Mouse (Mus musculus) forebrain, embryonic 10.5 days (tissue): ENCODE measurements around the gene Hemk1. TPM values are rescaled to one million over a fixed set of nuclear protein-coding genes. Genes with fewer than 3 reads are reported as not detected.
"Not testable (repeated sequence)": the region's sequence is repeated elsewhere in the genome, so short reads cannot be mapped to it uniquely, and the experiment has no call there.

Experiments used
- DNase-seq: peaks from one replicate; pipeline ENCODE4 v3.0.0-alpha.2; 2017; ENCODE audit warnings: low spot score; ENCODE audit errors: extremely low spot score
- H3K27ac ChIP-seq: fragments of 300-500 bp; sonication (generic); 2 replicates; pipeline ENCODE4 v1.5.1; 2016; ENCODE audit warnings: mild to moderate bottlenecking
- H3K27me3 ChIP-seq: fragments of 300-500 bp; sonication (generic); 2 replicates; pipeline ENCODE4 v1.6.1; 2016; ENCODE audit warnings: mild to moderate bottlenecking; ENCODE audit not compliant: poor library complexity, severe bottlenecking
- H3K36me3 ChIP-seq: fragments of 300-500 bp; sonication (generic); replicated peaks from 2 replicates; pipeline ENCODE4 v1.6.1; 2016; ENCODE audit warnings: mild to moderate bottlenecking, moderate library complexity
- H3K4me1 ChIP-seq: fragments of 300-500 bp; sonication (generic); 2 replicates; pipeline ENCODE4 v1.6.1; 2016
- H3K4me3 ChIP-seq: fragments of 300-500 bp; sonication (generic); 2 replicates; pipeline ENCODE4 v1.5.1; 2016; ENCODE audit warnings: mild to moderate bottlenecking, moderate library complexity
- H3K9me3 ChIP-seq: fragments of 300-500 bp; sonication (generic); 2 replicates; pipeline ENCODE4 v1.6.1; 2016; ENCODE audit warnings: mild to moderate bottlenecking, moderate library complexity
- WGBS: fragments of 180-500 bp; shearing (Covaris S2); methylation state at CpG from one replicate; pipeline ENCODE4 v1.1.7; 2016; 5-methylcytosine and 5-hydroxymethylcytosine counted together
- polyA plus RNA-seq: library from polyadenylated mRNA; unstranded; fragments of >200 nt; fragmentation: Nextera tagmentation; extraction: Ambion mirVana; gene quantifications from 2 replicates; pipeline ENCODE4 v1.2.1, GENCODE M21; 2016

The Hemk1 gene
- polyA plus RNA-seq, 1 experiment from 2014 or later, result 13.5 TPM

DNA sequence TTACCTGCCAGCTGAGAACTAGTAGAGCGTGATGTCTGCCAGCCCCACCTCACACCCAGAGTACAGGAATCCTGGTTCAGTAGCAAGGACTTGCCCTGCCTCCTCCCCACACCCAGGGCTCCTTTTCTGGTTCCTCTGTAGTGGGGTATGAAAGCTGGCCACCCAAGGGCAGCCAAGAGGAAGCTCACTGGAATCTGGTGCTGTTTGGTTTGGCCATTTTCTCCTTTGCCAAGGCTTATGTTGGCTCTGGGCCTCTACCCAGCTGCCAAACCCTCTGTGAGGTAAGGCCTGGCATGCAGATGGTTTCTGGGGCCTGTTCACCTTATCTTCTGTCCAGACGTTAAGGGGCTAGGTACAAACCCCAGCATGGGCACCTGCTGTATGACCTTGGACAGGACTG is 22.4 kb downstream of the Hemk1 start:
- Histone ChIP-seq H3K36me3 (no peaks in the 10 kb centered on the region), H3K9me3 (no peaks in the 10 kb centered on the region), H3K4me3 (no peak overlapping the region), H3K27me3 (no peaks in the 10 kb centered on the region), H3K27ac (no peak overlapping the region), H3K4me1 (peaks cover 8% of the 10 kb centered on the region)
- DNase-seq, result no peak
- WGBS, result 83% methylated on average over 2 of the region's 2 CpGs

DNA sequence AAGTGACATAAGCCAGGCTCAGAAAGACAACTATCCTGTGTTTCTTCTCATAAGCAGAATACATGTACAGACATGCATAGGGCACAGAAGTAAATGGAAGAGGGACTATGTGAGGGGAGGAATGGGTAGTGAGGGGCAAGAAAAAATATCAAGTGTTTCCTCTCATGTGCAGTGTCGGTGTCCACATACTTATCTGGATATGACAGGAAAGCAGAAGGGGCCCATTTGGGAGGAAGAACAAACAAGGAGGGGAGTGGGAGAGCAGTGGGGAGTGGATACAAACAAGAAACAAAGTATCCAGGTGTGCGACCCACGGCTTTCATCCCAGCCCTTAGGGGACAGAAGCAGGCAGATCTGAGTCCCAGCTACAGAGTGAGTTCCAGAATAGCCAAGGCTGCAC is 24.2 kb downstream of the Hemk1 start:
- 86% methylated on average over 3 of the region's 3 CpGs for WGBS
- Histone ChIP-seq H3K27ac (no peak overlapping the region), H3K36me3 (no peaks in the 10 kb centered on the region), H3K27me3 (no peaks in the 10 kb centered on the region), H3K4me1 (peaks cover 8% of the 10 kb centered on the region), H3K4me3 (no peak overlapping the region), H3K9me3 (no peaks in the 10 kb centered on the region)
- no peak for DNase-seq

DNA sequence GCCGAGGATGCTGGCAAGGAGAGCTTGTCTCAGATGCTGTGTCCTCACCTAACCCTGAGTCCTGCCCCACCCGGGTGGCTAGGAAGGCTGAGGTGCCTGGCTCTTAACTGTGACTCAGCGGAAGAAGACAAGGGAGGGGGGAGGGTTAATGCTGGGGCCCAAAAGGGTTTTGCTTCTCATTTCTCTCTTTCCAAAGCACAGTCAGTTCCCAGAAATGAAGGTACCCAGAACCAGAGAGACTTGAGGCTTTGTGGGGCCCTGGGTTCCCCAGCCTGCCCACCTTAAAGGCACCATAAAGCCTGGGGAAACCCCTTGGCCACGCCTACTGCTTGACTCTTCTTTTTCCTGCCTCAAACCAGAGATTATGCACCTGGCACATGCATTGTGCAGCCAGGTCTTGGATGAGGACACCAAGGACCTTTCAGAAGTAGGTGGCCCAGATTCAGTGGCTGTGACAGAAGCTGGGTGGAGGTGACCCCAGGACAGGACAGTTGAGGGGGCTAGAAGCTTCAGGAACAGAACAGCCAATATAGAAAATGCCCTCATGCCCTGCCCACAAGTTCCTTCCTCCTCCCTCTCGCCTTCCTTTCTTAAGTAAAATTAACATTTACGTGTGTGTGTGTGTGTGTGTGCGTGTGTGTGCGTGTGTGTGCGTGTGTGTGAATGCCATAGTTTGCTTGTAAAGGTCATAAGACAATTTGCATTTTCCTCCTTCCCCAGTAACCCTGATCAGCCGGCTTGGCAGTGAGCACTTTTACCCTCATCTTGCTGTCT is 25.2 kb downstream of the Hemk1 start:
- 75% methylated on average over 10 of the region's 10 CpGs for WGBS
- H3K27me3 ChIP-seq, result no peaks in the 10 kb centered on the region
- no peak for DNase-seq
- H3K27ac ChIP-seq, result no peak overlapping the region
- H3K9me3 ChIP-seq, result no peaks in the 10 kb centered on the region
- peaks cover 8% of the 10 kb centered on the region for H3K4me1 ChIP-seq
- H3K4me3 ChIP-seq, result no peak overlapping the region
- no peaks in the 10 kb centered on the region for H3K36me3 ChIP-seq

DNA sequence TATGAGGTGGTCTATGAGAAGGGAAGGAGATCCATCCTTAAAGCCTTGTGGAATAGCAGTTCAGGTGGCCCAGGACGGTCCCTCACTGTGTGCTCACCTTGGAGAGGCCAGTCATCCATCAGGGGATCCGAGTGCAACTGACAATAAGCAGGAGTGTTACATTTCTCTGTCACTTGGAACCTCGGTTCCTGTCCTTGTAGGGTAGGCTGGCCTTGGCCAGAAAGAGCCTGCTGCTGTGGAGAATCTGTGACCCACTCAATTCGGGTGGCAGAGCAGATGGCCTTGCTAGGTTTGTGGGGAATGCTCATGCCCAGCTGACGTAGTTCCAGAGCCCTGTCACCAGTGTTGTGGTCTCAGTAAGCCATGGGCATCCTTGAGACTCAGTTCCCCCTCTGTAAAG is 28.6 kb downstream of the Hemk1 start:
- no peaks in the 10 kb centered on the region for H3K36me3 ChIP-seq
- no peak overlapping the region for H3K4me3 ChIP-seq
- 83% methylated on average over 5 of the region's 5 CpGs for WGBS

DNA sequence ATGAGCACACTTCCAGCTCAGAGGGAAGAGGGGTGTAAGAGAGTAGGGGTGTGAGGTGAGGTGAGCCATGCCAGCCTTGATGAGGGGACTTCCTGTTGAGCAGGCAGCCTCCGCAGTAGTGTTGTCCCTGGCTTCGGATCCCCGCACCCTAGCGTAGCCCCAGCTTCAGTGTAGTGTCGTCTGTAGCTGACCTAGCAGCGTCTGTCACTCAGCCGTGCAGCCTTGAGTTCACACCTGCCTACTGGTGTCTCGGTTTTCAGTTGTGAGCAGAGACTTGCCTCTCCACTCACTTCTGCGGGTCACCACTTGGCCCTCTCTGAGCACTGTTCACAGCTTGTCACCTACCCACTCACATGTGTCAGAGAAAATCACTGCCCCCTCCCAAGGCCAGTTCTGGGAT is 29.0 kb downstream of the Hemk1 start:
- no peaks in the 10 kb centered on the region for H3K36me3 ChIP-seq
- peaks cover 19% of the 10 kb centered on the region for H3K4me1 ChIP-seq
- no peak for DNase-seq
- H3K27ac ChIP-seq, result no peak overlapping the region
- WGBS, result 86% methylated on average over 9 of the region's 9 CpGs
- H3K27me3 ChIP-seq, result no peaks in the 10 kb centered on the region
- no peaks in the 10 kb centered on the region for H3K9me3 ChIP-seq
- H3K4me3 ChIP-seq, result no peak overlapping the region

More for the DNA sequence above, 28.6 kb downstream of the Hemk1 start:
- Histone ChIP-seq H3K4me1 (peaks cover 19% of the 10 kb centered on the region), H3K9me3 (no peaks in the 10 kb centered on the region), H3K27me3 (no peaks in the 10 kb centered on the region), H3K27ac (no peak overlapping the region)
- DNase-seq, result no peak

DNA sequence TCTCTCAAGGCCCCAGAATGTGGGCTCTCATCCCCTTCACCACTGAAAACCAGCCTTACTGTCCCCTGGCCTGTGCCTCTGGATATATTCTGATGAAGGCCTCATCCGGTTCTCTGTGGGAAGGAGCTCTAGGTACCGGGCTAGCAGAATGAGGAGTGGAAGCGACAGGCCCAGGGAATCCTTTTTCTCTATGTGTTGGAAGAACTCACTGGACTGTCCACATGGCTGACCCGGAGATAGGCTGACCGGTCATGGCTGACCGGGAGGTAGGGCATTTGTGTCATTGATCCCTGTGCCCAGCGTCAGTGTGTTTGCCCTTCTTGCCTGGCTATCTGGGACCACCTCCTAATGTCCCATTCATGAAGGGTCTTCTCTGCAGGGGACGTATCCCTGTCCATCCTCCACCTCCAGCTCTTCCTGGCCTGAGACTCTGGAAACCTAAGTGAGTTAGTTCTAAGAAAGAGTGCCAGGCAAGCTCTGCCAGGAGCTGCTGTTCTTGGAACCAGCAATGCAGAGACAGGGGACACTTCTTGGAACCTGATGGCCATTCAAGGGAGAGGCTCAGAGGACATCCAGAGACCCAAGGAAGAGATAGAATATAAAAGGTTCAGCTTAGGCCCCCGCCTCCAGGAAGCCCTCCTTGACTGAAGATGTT is 29.7 kb downstream of the Hemk1 start:
- Histone ChIP-seq H3K27me3 (no peaks in the 10 kb centered on the region), H3K4me1 (peaks cover 19% of the 10 kb centered on the region), H3K36me3 (no peaks in the 10 kb centered on the region), H3K27ac (no peak overlapping the region), H3K4me3 (no peak overlapping the region), H3K9me3 (no peaks in the 10 kb centered on the region)
- 89% methylated on average over 9 of the region's 9 CpGs for WGBS
- DNase-seq, result no peak

DNA sequence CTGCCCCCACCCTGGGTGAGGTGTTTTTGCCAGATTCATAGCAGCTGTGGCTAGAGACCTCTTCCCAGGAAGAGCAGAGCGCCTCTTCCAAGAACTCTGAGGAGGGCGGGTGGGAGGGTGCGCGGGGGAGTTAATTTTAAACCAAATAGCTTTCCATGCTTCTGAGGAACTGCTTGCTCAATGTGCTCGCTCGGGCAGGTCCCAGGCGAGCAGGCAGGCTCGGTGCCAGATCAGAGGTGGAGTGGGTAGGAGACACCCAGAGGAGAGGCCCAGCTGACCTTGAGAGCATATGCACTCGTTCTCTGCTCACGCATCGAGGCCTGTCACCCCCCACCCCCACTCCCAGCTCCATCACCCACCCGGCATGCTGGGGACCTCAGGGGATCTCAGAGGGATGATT is 30.3 kb downstream of the Hemk1 start:
- WGBS, result 86% methylated on average over 12 of the region's 12 CpGs
- H3K9me3 ChIP-seq, result no peaks in the 10 kb centered on the region

DNA sequence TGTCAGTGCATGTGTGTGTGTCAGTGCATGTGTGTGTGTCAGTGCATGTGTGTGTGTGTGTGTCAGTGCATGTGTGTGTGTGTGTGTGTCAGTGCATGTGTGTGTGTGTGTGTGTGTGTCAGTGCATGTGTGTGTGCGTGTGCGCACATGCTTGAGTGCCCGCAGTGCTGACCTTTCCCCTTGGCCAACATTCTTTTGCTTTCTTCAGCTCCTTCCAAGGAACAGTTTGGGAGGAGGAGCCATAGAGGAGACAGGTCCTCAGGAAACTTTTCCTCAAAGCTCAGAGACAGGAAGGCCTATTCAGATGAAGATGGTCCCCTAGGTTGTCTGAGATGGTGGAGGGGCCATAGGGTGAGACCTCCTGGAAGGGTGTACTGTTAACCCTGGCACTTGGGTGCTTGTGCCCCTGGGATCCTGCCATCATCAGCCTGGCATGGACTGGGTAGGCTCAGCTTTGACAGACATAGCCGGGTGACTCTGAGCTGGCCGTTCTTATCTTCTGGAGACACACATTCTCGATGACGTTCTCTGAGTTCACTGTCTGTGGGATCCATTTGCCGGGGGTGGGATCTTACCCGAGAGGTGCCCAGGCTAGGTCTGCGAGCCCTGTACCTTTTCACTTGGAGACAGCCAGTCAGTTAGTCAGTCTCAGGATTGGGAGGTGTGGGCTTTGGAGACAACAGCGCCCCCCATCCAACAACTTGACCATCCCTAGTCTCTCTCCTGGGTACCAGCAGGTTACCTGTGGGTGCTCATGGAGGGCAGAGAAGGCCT is 30.9 kb downstream of the Hemk1 start:
- Histone ChIP-seq H3K27me3 (no peaks in the 10 kb centered on the region), H3K9me3 (no peaks in the 10 kb centered on the region), H3K27ac (no peak overlapping the region), H3K4me1 (peaks cover 11% of the 10 kb centered on the region; the same call in 1 of the 2 replicates), H3K4me3 (no peak overlapping the region), H3K36me3 (no peaks in the 10 kb centered on the region)
- WGBS, result 89% methylated on average over 11 of the region's 11 CpGs
- DNase-seq, result no peak

More for the DNA sequence above, 30.3 kb downstream of the Hemk1 start:
- H3K36me3 ChIP-seq, result no peaks in the 10 kb centered on the region
- H3K4me3 ChIP-seq, result no peak overlapping the region
- no peak for DNase-seq
- H3K4me1 ChIP-seq, result peaks cover 16% of the 10 kb centered on the region
- H3K27me3 ChIP-seq, result no peaks in the 10 kb centered on the region
- H3K27ac ChIP-seq, result no peak overlapping the region

DNA sequence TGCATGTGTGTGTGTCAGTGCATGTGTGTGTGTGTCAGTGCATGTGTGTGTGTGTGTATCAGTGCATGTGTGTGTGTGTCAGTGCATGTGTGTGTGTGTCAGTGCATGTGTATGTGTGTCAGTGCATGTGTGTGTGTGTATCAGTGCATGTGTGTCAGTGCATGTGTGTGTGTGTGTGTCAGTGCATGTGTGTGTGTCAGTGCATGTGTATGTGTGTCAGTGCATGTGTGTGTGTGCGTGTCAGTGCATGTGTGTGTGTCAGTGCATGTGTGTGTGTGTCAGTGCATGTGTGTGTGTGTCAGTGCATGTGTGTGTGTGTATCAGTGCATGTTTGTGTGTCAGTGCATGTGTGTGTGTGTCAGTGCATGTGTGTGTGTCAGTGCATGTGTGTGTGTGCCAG is 31.5 kb downstream of the Hemk1 start:
- H3K27ac ChIP-seq, H3K4me3 ChIP-seq, DNase-seq, H3K36me3 ChIP-seq, H3K27me3 ChIP-seq, H3K9me3 ChIP-seq: not testable (repeated sequence)
- WGBS, result 81% methylated on average over 1 of the region's 1 CpGs
- peaks cover 11% of the 10 kb centered on the region; the same call in 1 of the 2 replicates for H3K4me1 ChIP-seq

DNA sequence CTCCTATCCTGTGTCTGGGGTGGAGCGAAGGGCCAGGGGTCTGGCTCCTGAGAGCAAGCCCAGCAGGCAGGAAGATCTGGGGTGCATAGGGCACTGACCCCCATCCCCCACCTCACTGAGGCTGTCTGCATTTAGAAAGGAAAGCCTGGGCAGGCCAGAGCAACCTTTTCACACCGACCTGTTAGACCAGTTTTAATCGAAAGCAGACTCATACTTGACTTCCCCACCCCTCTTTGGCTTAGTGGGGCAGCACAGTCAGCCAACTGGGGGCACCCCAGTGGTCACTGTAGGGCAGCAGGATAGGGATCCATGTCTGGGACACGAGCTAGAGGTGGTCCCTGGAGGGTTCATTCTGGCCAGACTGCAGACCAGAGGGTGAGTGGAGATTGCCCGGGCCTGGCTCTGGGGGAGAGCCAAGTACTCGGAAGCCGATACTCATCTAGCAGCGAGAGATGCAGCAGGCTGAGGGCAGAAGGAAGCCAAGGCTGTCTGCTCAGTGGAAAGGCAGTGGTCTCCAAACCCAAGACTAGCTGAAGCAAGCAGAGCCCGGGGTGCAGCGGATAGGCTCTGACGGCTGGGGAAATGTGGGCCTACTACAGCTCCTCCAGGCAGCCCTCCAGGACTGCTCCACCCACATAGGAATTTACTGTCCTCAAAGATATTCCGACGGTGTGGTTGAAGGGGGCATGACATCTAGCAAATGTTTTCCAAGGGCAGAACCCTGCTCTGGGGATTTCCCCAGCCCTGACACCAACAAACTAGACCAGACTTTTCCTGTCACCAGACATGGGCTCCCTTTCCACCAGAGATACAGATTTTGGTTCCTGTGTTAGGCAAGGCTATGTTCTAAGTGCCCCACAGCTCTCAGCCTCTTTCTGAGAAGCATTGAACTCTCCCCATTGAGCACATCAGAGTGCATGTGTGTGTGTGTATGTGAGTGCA is 32.3 kb downstream of the Hemk1 start:
- peaks cover 11% of the 10 kb centered on the region for H3K36me3 ChIP-seq
- 0 out of 2 replicates have a peak overlapping the region, but pooled peaks have one; percentile 26 for H3K27ac ChIP-seq
- H3K27me3 ChIP-seq, result no peaks in the 10 kb centered on the region
- H3K4me3 ChIP-seq, result no peak overlapping the region
- 67% methylated on average over 13 of the region's 13 CpGs for WGBS
- no peaks in the 10 kb centered on the region for H3K9me3 ChIP-seq
- DNase-seq, result no peak
- peaks cover 11% of the 10 kb centered on the region; the same call in 1 of the 2 replicates for H3K4me1 ChIP-seq

DNA sequence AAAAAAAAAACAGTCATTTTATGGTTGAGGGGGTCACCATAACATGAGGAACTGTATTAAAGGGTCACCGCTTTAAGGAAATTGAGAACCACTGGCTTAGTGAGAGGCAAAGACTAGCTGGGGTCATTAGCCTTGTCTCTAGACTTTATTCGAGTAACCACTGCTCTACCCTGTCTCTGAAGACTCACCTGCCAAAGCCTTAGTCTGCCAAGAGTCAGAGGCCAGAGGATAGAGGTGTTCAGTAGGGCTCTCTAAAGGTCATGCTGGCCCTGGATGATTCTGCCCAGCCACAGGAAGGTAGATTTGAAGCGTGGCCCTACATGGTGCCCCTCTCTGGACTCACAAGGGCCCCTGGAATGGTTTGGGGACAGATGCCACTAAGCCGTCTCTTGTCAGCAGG is 33.1 kb downstream of the Hemk1 start:
- H3K27ac ChIP-seq, result no peak overlapping the region
- H3K4me3 ChIP-seq, result no peak overlapping the region
- H3K36me3 ChIP-seq, result peaks cover 16% of the 10 kb centered on the region
- no peaks in the 10 kb centered on the region for H3K9me3 ChIP-seq
- H3K27me3 ChIP-seq, result no peaks in the 10 kb centered on the region
- peaks cover 11% of the 10 kb centered on the region; the same call in 1 of the 2 replicates for H3K4me1 ChIP-seq
- 85% methylated on average over 4 of the region's 4 CpGs for WGBS
- DNase-seq, result no peak

DNA sequence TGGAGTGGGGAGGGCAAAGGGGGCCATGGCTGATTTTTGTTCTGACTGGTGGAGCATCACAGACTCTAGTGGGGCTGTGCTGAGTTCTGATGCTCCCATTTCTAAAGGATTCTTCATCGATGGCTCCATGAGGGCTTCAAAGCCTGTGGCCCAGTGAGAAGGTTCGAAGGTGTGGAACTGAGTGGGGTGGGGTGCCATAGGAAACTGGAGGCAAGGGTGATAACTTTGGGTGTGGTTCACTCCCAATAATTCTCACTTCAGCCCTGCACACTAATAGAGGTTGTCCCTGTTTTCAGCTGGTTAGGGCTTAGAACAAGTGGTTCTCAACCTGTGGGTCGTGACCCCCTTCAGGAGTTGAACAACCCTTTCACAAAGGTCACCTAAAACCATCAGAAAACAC is 33.8 kb downstream of the Hemk1 start:
- no peaks in the 10 kb centered on the region for H3K27me3 ChIP-seq
- no peak overlapping the region for H3K4me3 ChIP-seq
- peaks cover 16% of the 10 kb centered on the region for H3K36me3 ChIP-seq
- peaks cover 11% of the 10 kb centered on the region; the same call in 1 of the 2 replicates for H3K4me1 ChIP-seq
- no peak for DNase-seq
- no peak overlapping the region for H3K27ac ChIP-seq
- H3K9me3 ChIP-seq, result no peaks in the 10 kb centered on the region
- 94% methylated on average over 3 of the region's 3 CpGs for WGBS
